Mouse (Mus musculus): Measurements from ENCODE around the gene Ldb1.

- no peak for TF ChIP-seq POLR2A (IDR thresholded peaks at IDR 0.05; ENCODE audit: borderline replicate concordance, control insufficient read depth, low read depth, low read length)
- TF ChIP-seq CTCF (IDR thresholded peaks at IDR 0.05; ENCODE audit: control insufficient read depth, insufficient read depth, low read length), result no peak
Observed at GRCm38 (mm10) chr19:46056947-46057607, 12.1 kb upstream of the Ldb1 start.
